Mouse (Mus musculus): Measurements from ENCODE around the gene Hoga1. TPM values are rescaled to one million over a fixed set of nuclear protein-coding genes. Genes with fewer than 3 reads are reported as not detected.

The Hoga1 gene
- 167 and 177 TPM in 2 replicates for polyA plus RNA-seq (2012; rRNA removed)

- Histone ChIP-seq H3K4me1 (ENCODE audit: control insufficient read depth, insufficient read depth, low read length) (peaks cover 8% of the 10 kb centered on the region; the same call in 1 of the 2 replicates), H3K36me3 (ENCODE audit: control insufficient read depth, insufficient read depth, low read length) (no peaks in the 10 kb centered on the region), H3K27me3 (replicated peaks; ENCODE audit: control insufficient read depth, insufficient read depth, low read length) (no peaks in the 10 kb centered on the region), H3K4me3 (ENCODE audit: insufficient read depth, low read depth, low read length) (peak within 1 kb of the TSS; percentile 73), H3K27ac (ENCODE audit: insufficient read depth, low read depth, low read length) (peak within 1 kb of the TSS; percentile 88)
- peak; percentile 96 for DNase-seq
- WGBS = 13% methylated on average over 23 of the region's 23 CpGs
- TF ChIP-seq POLR2A (IDR thresholded peaks at IDR 0.05; ENCODE audit: low read depth, low read length) (no peak), CTCF (conservative IDR thresholded peaks at IDR 0.05; ENCODE audit: insufficient read depth, insufficient read length, low read depth, low read length) (peak; percentile 97)
These were observed at the start of gene Hoga1 for GRCm38 (mm10) chr19:42045269-42046102. Hoga1 (plus strand) TSS chr19:42045610.

GRCm38 (mm10) chr19:41997090-41997489, 48.3 kb upstream of the Hoga1 start:
- Histone ChIP-seq H3K27me3 (replicated peaks; ENCODE audit: control insufficient read depth, insufficient read depth, low read length) (no peaks in the 10 kb centered on the region), H3K4me3 (ENCODE audit: insufficient read depth, low read depth, low read length) (no peak overlapping the region), H3K27ac (ENCODE audit: insufficient read depth, low read depth, low read length) (no peak overlapping the region), H3K36me3 (ENCODE audit: control insufficient read depth, insufficient read depth, low read length) (no peaks in the 10 kb centered on the region), H3K4me1 (ENCODE audit: control insufficient read depth, insufficient read depth, low read length) (peaks cover 27% of the 10 kb centered on the region; the same call in 1 of the 2 replicates)
- TF ChIP-seq CTCF (conservative IDR thresholded peaks at IDR 0.05; ENCODE audit: insufficient read depth, insufficient read length, low read depth, low read length) = no peak
- TF ChIP-seq POLR2A (IDR thresholded peaks at IDR 0.05; ENCODE audit: low read depth, low read length) = no peak
- WGBS = 81% methylated on average over 10 of the region's 10 CpGs
- DNase-seq = no peak

GRCm38 (mm10) chr19:41998770-41999548, 46.5 kb upstream of the Hoga1 start:
- DNase-seq = no peak
- Histone ChIP-seq H3K27ac (ENCODE audit: insufficient read depth, low read depth, low read length) (no peak overlapping the region), H3K36me3 (ENCODE audit: control insufficient read depth, insufficient read depth, low read length) (no peaks in the 10 kb centered on the region), H3K4me1 (ENCODE audit: control insufficient read depth, insufficient read depth, low read length) (peaks cover 17% of the 10 kb centered on the region; the same call in 1 of the 2 replicates), H3K4me3 (ENCODE audit: insufficient read depth, low read depth, low read length) (no peak overlapping the region), H3K27me3 (replicated peaks; ENCODE audit: control insufficient read depth, insufficient read depth, low read length) (no peaks in the 10 kb centered on the region)
- TF ChIP-seq POLR2A (IDR thresholded peaks at IDR 0.05; ENCODE audit: low read depth, low read length) = no peak
- TF ChIP-seq CTCF (conservative IDR thresholded peaks at IDR 0.05; ENCODE audit: insufficient read depth, insufficient read length, low read depth, low read length) = no peak
- WGBS = 63% methylated on average over 9 of the region's 9 CpGs

GRCm38 (mm10) chr19:41999688-42000283, 45.6 kb upstream of the Hoga1 start:
- peak; percentile 38 for DNase-seq
- 74% methylated on average over 4 of the region's 4 CpGs for WGBS
- Histone ChIP-seq H3K27ac (ENCODE audit: insufficient read depth, low read depth, low read length) (no peak overlapping the region), H3K27me3 (replicated peaks; ENCODE audit: control insufficient read depth, insufficient read depth, low read length) (no peaks in the 10 kb centered on the region), H3K4me3 (ENCODE audit: insufficient read depth, low read depth, low read length) (no peak overlapping the region), H3K4me1 (ENCODE audit: control insufficient read depth, insufficient read depth, low read length) (peaks cover 13% of the 10 kb centered on the region; the same call in 1 of the 2 replicates), H3K36me3 (ENCODE audit: control insufficient read depth, insufficient read depth, low read length) (no peaks in the 10 kb centered on the region)
- TF ChIP-seq CTCF (conservative IDR thresholded peaks at IDR 0.05; ENCODE audit: insufficient read depth, insufficient read length, low read depth, low read length) = no peak
- no peak for TF ChIP-seq POLR2A (IDR thresholded peaks at IDR 0.05; ENCODE audit: low read depth, low read length)

- 27% methylated on average over 4 of the region's 4 CpGs for WGBS
These were observed 44.9 kb upstream of the Hoga1 start for GRCm38 (mm10) chr19:42000446-42000958.

GRCm38 (mm10) chr19:42001253-42001980, 44.0 kb upstream of the Hoga1 start:
- H3K36me3 ChIP-seq (ENCODE audit: control insufficient read depth, insufficient read depth, low read length) = no peaks in the 10 kb centered on the region
- H3K27ac ChIP-seq (ENCODE audit: insufficient read depth, low read depth, low read length) = no peak overlapping the region
- peaks cover 12% of the 10 kb centered on the region for H3K4me1 ChIP-seq (ENCODE audit: control insufficient read depth, insufficient read depth, low read length)
- no peak overlapping the region for H3K4me3 ChIP-seq (ENCODE audit: insufficient read depth, low read depth, low read length)
- 91% methylated on average over 12 of the region's 12 CpGs for WGBS
- no peaks in the 10 kb centered on the region for H3K27me3 ChIP-seq (replicated peaks; ENCODE audit: control insufficient read depth, insufficient read depth, low read length)
- no peak for TF ChIP-seq CTCF (conservative IDR thresholded peaks at IDR 0.05; ENCODE audit: insufficient read depth, insufficient read length, low read depth, low read length)
- no peak for TF ChIP-seq POLR2A (IDR thresholded peaks at IDR 0.05; ENCODE audit: low read depth, low read length)
- no peak for DNase-seq

More at GRCm38 (mm10) chr19:42000446-42000958, 44.9 kb upstream of the Hoga1 start:
- peaks cover 12% of the 10 kb centered on the region for H3K4me1 ChIP-seq (ENCODE audit: control insufficient read depth, insufficient read depth, low read length)
- no peak for TF ChIP-seq CTCF (conservative IDR thresholded peaks at IDR 0.05; ENCODE audit: insufficient read depth, insufficient read length, low read depth, low read length)
- TF ChIP-seq POLR2A (IDR thresholded peaks at IDR 0.05; ENCODE audit: low read depth, low read length) = no peak
- DNase-seq = no peak
- no peak overlapping the region for H3K4me3 ChIP-seq (ENCODE audit: insufficient read depth, low read depth, low read length)
- H3K27ac ChIP-seq (ENCODE audit: insufficient read depth, low read depth, low read length) = peak overlapping the region; percentile 40; the same call in 1 of the 2 replicates
- H3K36me3 ChIP-seq (ENCODE audit: control insufficient read depth, insufficient read depth, low read length) = no peaks in the 10 kb centered on the region
- no peaks in the 10 kb centered on the region for H3K27me3 ChIP-seq (replicated peaks; ENCODE audit: control insufficient read depth, insufficient read depth, low read length)

Data from kidney, adult 2 months (tissue).